Mouse (Mus musculus): ENCODE measurements around the gene Tspo2. TPM values are rescaled to one million over a fixed set of nuclear protein-coding genes. Genes with fewer than 3 reads are reported as not detected.
A peak's percentile ranks its signal among the peaks of the same experiment; 100 is the strongest.

Gene Tspo2
- polyA plus RNA-seq, 2 experiments = 168 to 210 TPM

GRCm38 (mm10) chr17:48492621-48493020, 41.3 kb upstream of the Tspo2 start:
- no peak overlapping the region for H3K9ac ChIP-seq (replicated peaks)
- H3K36me3 ChIP-seq (replicated peaks; ENCODE audit: control insufficient read depth, insufficient read depth, low read depth) = no peaks in the 10 kb centered on the region
- no peak overlapping the region for H3K27ac ChIP-seq
- no peak for ATAC-seq (ENCODE audit: insufficient read depth)
- no peaks in the 10 kb centered on the region for H3K9me3 ChIP-seq (ENCODE audit: control insufficient read depth, low read length)
- no peaks in the 10 kb centered on the region for H3K27me3 ChIP-seq (ENCODE audit: control insufficient read depth, insufficient read depth, low read length)
- WGBS (ENCODE audit: insufficient replicate concordance) = 83% methylated on average over 8 of the region's 8 CpGs
- no peak overlapping the region for H3K4me3 ChIP-seq (ENCODE audit: insufficient read depth in 1 of 2, low read depth in 2 of 2, low read length in 2 of 2)
- no peak for TF ChIP-seq CTCF (IDR thresholded peaks at IDR 0.05; ENCODE audit: low read depth)
- TF ChIP-seq EP300 (IDR thresholded peaks at IDR 0.05; ENCODE audit: low read depth) = no peak
- H3K4me1 ChIP-seq (replicated peaks; ENCODE audit: control insufficient read depth in 2 of 2, insufficient read depth in 2 of 2, low read length in 1 of 2) = no peaks in the 10 kb centered on the region
- no peak for DNase-seq (ENCODE audit: low read depth in 3 of 3, low spot score in 3 of 3)
- no peak overlapping the region for H3K4me2 ChIP-seq (ENCODE audit: low read depth)

DNA sequence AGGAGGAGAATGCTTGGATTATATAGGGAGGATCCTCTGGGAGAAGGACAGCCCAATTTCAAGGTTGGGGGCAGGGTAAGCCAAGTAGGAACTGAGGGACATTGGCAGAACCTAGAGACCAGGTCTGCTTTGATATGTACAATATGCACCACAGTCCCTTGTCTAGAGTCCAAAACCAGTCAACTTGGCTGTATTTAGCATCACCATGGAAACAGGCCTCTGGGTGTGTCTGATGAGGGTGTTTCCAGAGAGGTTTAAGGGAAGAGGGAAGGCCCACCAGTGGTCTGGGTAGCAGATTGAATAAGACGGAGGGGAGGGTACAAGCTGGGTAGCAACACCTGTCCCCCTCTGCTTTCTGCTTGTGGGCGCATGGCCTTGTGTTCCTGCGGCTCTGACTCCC, 38.1 kb upstream of the Tspo2 start:
- TF ChIP-seq EP300 (IDR thresholded peaks at IDR 0.05; ENCODE audit: low read depth) = no peak
- TF ChIP-seq CTCF (IDR thresholded peaks at IDR 0.05; ENCODE audit: low read depth) = no peak
- Histone ChIP-seq H3K27ac (no peak overlapping the region), H3K4me2 (ENCODE audit: low read depth) (no peak overlapping the region), H3K27me3 (ENCODE audit: control insufficient read depth, insufficient read depth, low read length) (no peaks in the 10 kb centered on the region), H3K9me3 (ENCODE audit: control insufficient read depth, low read length) (no peaks in the 10 kb centered on the region), H3K36me3 (replicated peaks; ENCODE audit: control insufficient read depth, insufficient read depth, low read depth) (no peaks in the 10 kb centered on the region), H3K9ac (replicated peaks) (no peak overlapping the region), H3K4me3 (ENCODE audit: insufficient read depth in 1 of 2, low read depth in 2 of 2, low read length in 2 of 2) (no peak overlapping the region), H3K4me1 (replicated peaks; ENCODE audit: control insufficient read depth in 2 of 2, insufficient read depth in 2 of 2, low read length in 1 of 2) (0 out of 4 replicates have a peak, but pooled peaks cover 0 to 2% of the 10 kb centered on the region in 2 experiments)
- no peak for DNase-seq (ENCODE audit: low read depth in 3 of 3, low spot score in 3 of 3)
- no peak for ATAC-seq (ENCODE audit: insufficient read depth)
- WGBS (ENCODE audit: insufficient replicate concordance) = 68% methylated on average over 3 of the region's 3 CpGs

GRCm38 (mm10) chr17:48484191-48484590, 32.9 kb upstream of the Tspo2 start:
- H3K4me1 ChIP-seq (replicated peaks; ENCODE audit: control insufficient read depth in 2 of 2, insufficient read depth in 2 of 2, low read length in 1 of 2) = peaks cover 0 to 10% of the 10 kb centered on the region in 2 experiments; a peak in 2 of 4 replicates
- no peak overlapping the region for H3K9ac ChIP-seq (replicated peaks)
- 60% methylated on average over 5 of the region's 5 CpGs for WGBS (ENCODE audit: insufficient replicate concordance)
- H3K9me3 ChIP-seq (ENCODE audit: control insufficient read depth, low read length) = no peaks in the 10 kb centered on the region
- DNase-seq (ENCODE audit: low read depth in 3 of 3, low spot score in 3 of 3) (no peak), ATAC-seq (ENCODE audit: insufficient read depth) (no peak)
- TF ChIP-seq CTCF (IDR thresholded peaks at IDR 0.05; ENCODE audit: low read depth) (no peak), EP300 (IDR thresholded peaks at IDR 0.05; ENCODE audit: low read depth) (no peak)
- no peak overlapping the region for H3K4me2 ChIP-seq (ENCODE audit: low read depth)
- H3K27me3 ChIP-seq (ENCODE audit: control insufficient read depth, insufficient read depth, low read length) = no peaks in the 10 kb centered on the region
- H3K27ac ChIP-seq = no peak overlapping the region
- H3K36me3 ChIP-seq (replicated peaks; ENCODE audit: control insufficient read depth, insufficient read depth, low read depth) = no peaks in the 10 kb centered on the region
- no peak overlapping the region for H3K4me3 ChIP-seq (ENCODE audit: insufficient read depth in 1 of 2, low read depth in 2 of 2, low read length in 2 of 2)

- H3K27ac ChIP-seq = no peak overlapping the region
- peak; percentile 56; the same call in 1 of the 2 replicates for ATAC-seq (ENCODE audit: insufficient read depth)
- H3K4me1 ChIP-seq (replicated peaks; ENCODE audit: control insufficient read depth in 2 of 2, insufficient read depth in 2 of 2, low read length in 1 of 2) = peaks cover 0 to 10% of the 10 kb centered on the region in 2 experiments; a peak in 2 of 4 replicates
- H3K9ac ChIP-seq (replicated peaks) = no peak overlapping the region
- no peaks in the 10 kb centered on the region for H3K27me3 ChIP-seq (ENCODE audit: control insufficient read depth, insufficient read depth, low read length)
- no peak overlapping the region for H3K4me2 ChIP-seq (ENCODE audit: low read depth)
- H3K9me3 ChIP-seq (ENCODE audit: control insufficient read depth, low read length) = no peaks in the 10 kb centered on the region
- no peak overlapping the region for H3K4me3 ChIP-seq (ENCODE audit: insufficient read depth in 1 of 2, low read depth in 2 of 2, low read length in 2 of 2)
- WGBS (ENCODE audit: insufficient replicate concordance) = 29% methylated on average over 5 of the region's 5 CpGs
- no peak for TF ChIP-seq CTCF (IDR thresholded peaks at IDR 0.05; ENCODE audit: low read depth)
- no peak for TF ChIP-seq EP300 (IDR thresholded peaks at IDR 0.05; ENCODE audit: low read depth)
- H3K36me3 ChIP-seq (replicated peaks; ENCODE audit: control insufficient read depth, insufficient read depth, low read depth) = no peaks in the 10 kb centered on the region
- DNase-seq (ENCODE audit: low read depth in 3 of 3, low spot score in 3 of 3) = no peak
These were observed 32.4 kb upstream of the Tspo2 start for GRCm38 (mm10) chr17:48483764-48484163.

GRCm38 (mm10) chr17:48479952-48480351, 28.6 kb upstream of the Tspo2 start:
- no peak for ATAC-seq (ENCODE audit: insufficient read depth)
- H3K9ac ChIP-seq (replicated peaks) = no peak overlapping the region
- no peaks in the 10 kb centered on the region for H3K36me3 ChIP-seq (replicated peaks; ENCODE audit: control insufficient read depth, insufficient read depth, low read depth)
- peaks cover 0 to 10% of the 10 kb centered on the region in 2 experiments; a peak in 2 of 4 replicates for H3K4me1 ChIP-seq (replicated peaks; ENCODE audit: control insufficient read depth in 2 of 2, insufficient read depth in 2 of 2, low read length in 1 of 2)
- 77% methylated on average over 10 of the region's 10 CpGs for WGBS (ENCODE audit: insufficient replicate concordance)
- H3K4me3 ChIP-seq (ENCODE audit: insufficient read depth in 1 of 2, low read depth in 2 of 2, low read length in 2 of 2) = no peak overlapping the region
- H3K4me2 ChIP-seq (ENCODE audit: low read depth) = no peak overlapping the region
- H3K27ac ChIP-seq = no peak overlapping the region
- no peak for DNase-seq (ENCODE audit: low read depth in 3 of 3, low spot score in 3 of 3)
- no peaks in the 10 kb centered on the region for H3K9me3 ChIP-seq (ENCODE audit: control insufficient read depth, low read length)
- no peaks in the 10 kb centered on the region for H3K27me3 ChIP-seq (ENCODE audit: control insufficient read depth, insufficient read depth, low read length)
- TF ChIP-seq CTCF (IDR thresholded peaks at IDR 0.05; ENCODE audit: low read depth) (no peak), EP300 (IDR thresholded peaks at IDR 0.05; ENCODE audit: low read depth) (no peak)

All from liver, embryonic 14.5 days (tissue).